Mouse (Mus musculus) small intestine, adult 2 months (tissue): Measurements from ENCODE around the gene Usp21. TPM values are rescaled to one million over a fixed set of nuclear protein-coding genes. Genes with fewer than 3 reads are reported as not detected.

Source experiments
- H3K27ac ChIP-seq: fragments of 200-500 bp; 2 replicates; pipeline ENCODE4 v1.5.1; 2012; ENCODE audit warnings: low read depth, low read length, control low read depth, inconsistent platforms; ENCODE audit not compliant: insufficient read depth
- H3K27me3 ChIP-seq: fragments of 200-500 bp; 2 replicates; pipeline ENCODE4 v1.6.1; 2012; ENCODE audit warnings: mild to moderate bottlenecking, moderate library complexity, low read length, inconsistent platforms; ENCODE audit not compliant: control insufficient read depth, insufficient read depth
- H3K36me3 ChIP-seq: fragments of 200-500 bp; 2 replicates; pipeline ENCODE4 v1.6.1; 2012; ENCODE audit warnings: mild to moderate bottlenecking, low read length, control low read depth, inconsistent platforms; ENCODE audit not compliant: control insufficient read depth, insufficient read depth
- H3K4me1 ChIP-seq: fragments of 200-500 bp; 2 replicates; pipeline ENCODE4 v1.6.1; 2012; ENCODE audit warnings: low read length, inconsistent platforms, mixed read lengths; ENCODE audit not compliant: control insufficient read depth, insufficient read depth, insufficient read length
- H3K4me3 ChIP-seq: fragments of 200-500 bp; 2 replicates; pipeline ENCODE4 v1.5.1; 2012; ENCODE audit warnings: low read depth, mild to moderate bottlenecking, control low read depth, inconsistent platforms, low read length, moderate library complexity
- CTCF ChIP-seq: fragments of 200-500 bp; IDR thresholded peaks from 2 replicates; pipeline ENCODE4 v1.5.1; 2012; ENCODE audit warnings: low read depth, mild to moderate bottlenecking, control low read depth, inconsistent platforms, low read length, moderate library complexity, mixed read lengths; ENCODE audit not compliant: insufficient replicate concordance, insufficient read length; ENCODE audit errors: extremely low read depth
- POLR2A ChIP-seq: fragments of 200-500 bp; IDR thresholded peaks from 2 replicates; pipeline ENCODE4 v1.6.1; 2012; ENCODE audit warnings: low read depth, mild to moderate bottlenecking, control low read depth, inconsistent platforms, low read length, moderate library complexity
- WGBS: fragments of 180-500 bp; shearing (Covaris S2); methylation state at CpG from one replicate; pipeline ENCODE4 v1.1.7; 2018; 5-methylcytosine and 5-hydroxymethylcytosine counted together
- polyA plus RNA-seq: library from polyadenylated mRNA; depleted of rRNA; stranded (reverse); fragments of >200 nt; gene quantifications from 2 replicates; pipeline ENCODE4 v1.2.3, GENCODE M21; 2012

Gene Usp21
- polyA plus RNA-seq, 1 experiment: 30.2 TPM

GRCm38 (mm10) chr1:171283188-171284160 lies 4.3 kb downstream of the Usp21 start:
- H3K36me3 ChIP-seq: peaks cover 12% of the 10 kb centered on the region
- H3K27me3 ChIP-seq: no peaks in the 10 kb centered on the region
- TF ChIP-seq POLR2A: no peak
- no peak overlapping the region for H3K27ac ChIP-seq
- peaks cover 8% of the 10 kb centered on the region for H3K4me1 ChIP-seq
- 90% methylated on average over 18 of the region's 18 CpGs for WGBS
- H3K4me3 ChIP-seq: no peak overlapping the region

GRCm38 (mm10) chr1:171282086-171282805 lies 5.5 kb downstream of the Usp21 start:
- Histone ChIP-seq H3K27me3 (no peaks in the 10 kb centered on the region), H3K27ac (no peak overlapping the region), H3K4me1 (peaks cover 5% of the 10 kb centered on the region), H3K36me3 (peaks cover 18% of the 10 kb centered on the region), H3K4me3 (no peak overlapping the region)
- no peak for TF ChIP-seq CTCF
- no peak for TF ChIP-seq POLR2A
- 68% methylated on average over 18 of the region's 18 CpGs for WGBS

GRCm38 (mm10) chr1:171281528-171281923 lies 6.3 kb downstream of the Usp21 start:
- Histone ChIP-seq H3K4me1 (peaks cover 5% of the 10 kb centered on the region), H3K27me3 (no peaks in the 10 kb centered on the region), H3K27ac (peak overlapping the region; percentile 75), H3K4me3 (peak overlapping the region; percentile 72), H3K36me3 (peaks cover 25% of the 10 kb centered on the region)
- peak; percentile 83; the same call in 1 of the 2 replicates for TF ChIP-seq CTCF
- TF ChIP-seq POLR2A: no peak
- WGBS: under 1% methylated on average over 10 of the region's 10 CpGs

- peaks cover 30% of the 10 kb centered on the region for H3K36me3 ChIP-seq
- H3K27ac ChIP-seq: peak within 1 kb of the TSS; percentile 75
- peaks cover 3% of the 10 kb centered on the region; the same call in 1 of the 2 replicates for H3K4me1 ChIP-seq
- H3K27me3 ChIP-seq: no peaks in the 10 kb centered on the region
- peak within 1 kb of the TSS; percentile 72 for H3K4me3 ChIP-seq
- WGBS: under 1% methylated on average over 26 of the region's 26 CpGs
- TF ChIP-seq POLR2A: peak; percentile 13; the same call in 1 of the 2 replicates
- no peak for TF ChIP-seq CTCF
Observed at GRCm38 (mm10) chr1:171280916-171281527, 6.8 kb downstream of the Usp21 start, which contains the start of gene Ppox. Ppox (minus strand) TSS chr1:171281186.

- Histone ChIP-seq H3K4me1 (peaks cover 3% of the 10 kb centered on the region; the same call in 1 of the 2 replicates), H3K27ac (peak overlapping the region; percentile 10; the same call in 1 of the 2 replicates)
- no peak for TF ChIP-seq POLR2A
- no peak for TF ChIP-seq CTCF
Observed at GRCm38 (mm10) chr1:171280250-171280915, 7.4 kb downstream of the Usp21 start.

GRCm38 (mm10) chr1:171279721-171280120 lies 8.1 kb downstream of the Usp21 start:
- H3K36me3 ChIP-seq: peaks cover 40% of the 10 kb centered on the region
- TF ChIP-seq POLR2A: no peak
- no peak for TF ChIP-seq CTCF
- peak overlapping the region; percentile 72 for H3K4me3 ChIP-seq
- H3K27me3 ChIP-seq: no peaks in the 10 kb centered on the region
- 90% methylated on average over 5 of the region's 5 CpGs for WGBS
- peaks cover 3% of the 10 kb centered on the region; the same call in 1 of the 2 replicates for H3K4me1 ChIP-seq
- no peak overlapping the region for H3K27ac ChIP-seq

More at GRCm38 (mm10) chr1:171280250-171280915, 7.4 kb downstream of the Usp21 start:
- Histone ChIP-seq H3K27me3 (no peaks in the 10 kb centered on the region), H3K36me3 (peaks cover 37% of the 10 kb centered on the region), H3K4me3 (peak overlapping the region; percentile 72)
- WGBS: 2% methylated on average over 25 of the region's 25 CpGs
